Comparison of ENCODE assay signal across 8 mouse cellular contexts in the genomic region with DNA sequence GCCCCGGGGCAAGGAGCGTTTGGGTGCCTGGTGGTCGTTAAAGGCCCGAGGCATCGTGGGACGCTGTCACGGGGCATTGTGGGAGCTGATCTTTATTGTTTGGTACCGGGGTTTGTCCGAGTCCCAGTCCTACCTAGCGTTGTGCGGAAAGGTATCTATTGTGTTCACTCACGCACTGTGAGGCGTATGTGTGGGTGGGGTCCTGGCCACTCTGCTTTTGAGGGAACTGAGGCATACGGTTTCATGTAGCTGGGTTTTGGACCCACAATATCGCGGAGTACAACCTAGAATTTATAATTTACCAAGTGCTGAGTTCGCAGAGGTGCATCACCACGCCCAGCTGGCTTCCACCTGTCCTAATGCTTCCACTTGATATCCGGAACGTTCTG. TPM values are rescaled to one million over a fixed set of nuclear protein-coding genes. Genes with fewer than 3 reads are reported as not detected.
DNase-seq lines count a peak whose midpoint lies in the region; ATAC-seq lines count a peak whose summit lies in the region.

No protein-coding gene starts in this region.

- H3K4me2 ChIP-seq in heart, embryonic 16.5 days (ENCODE audit: low read depth, low read length), result peak overlapping the region; percentile 84
- peak overlapping the region; percentile 69 for H3K4me2 ChIP-seq in hindbrain, embryonic 13.5 days

- WGBS in heart, embryonic 16.5 days, result 1% methylated on average over 20 of the region's 20 CpGs
- WGBS in hindbrain, embryonic 13.5 days, result 2% methylated on average over 20 of the region's 20 CpGs

- DNase-seq in heart, adult 8-10 months (ENCODE audit: low spot score), result no peak
- peak; percentile 40 for DNase-seq in brain, adult 2 months (ENCODE audit: low read depth, low spot score)
- no peak for DNase-seq in Muller cell, postnatal 12 days (ENCODE audit: inconsistent ontology term)
- DNase-seq in cerebellum, postnatal 14 days, result no peak

- peaks cover 27% of the 10 kb centered on the region for H3K4me1 ChIP-seq in heart, embryonic 16.5 days (ENCODE audit: control insufficient read depth, insufficient read depth, low read length)
- peaks cover 75% of the 10 kb centered on the region for H3K4me1 ChIP-seq in hindbrain, embryonic 13.5 days (replicated peaks)

- ATAC-seq in heart, embryonic 16.5 days (replicated peaks; ENCODE audit: extremely low read depth, insufficient read depth, low FRiP score), result no peak; the same call in 1 of the 2 replicates
- ATAC-seq in hindbrain, embryonic 13.5 days (ENCODE audit: low FRiP score), result peak; percentile 8; the same call in 1 of the 2 replicates
- ATAC-seq in megakaryocyte progenitor cell, adult 5-6 weeks (replicated peaks; ENCODE audit: poor library complexity), result peak; percentile 9; the same call in 1 of the 2 replicates
- no peak for ATAC-seq in activated CD4-positive, CD25-positive, alpha-beta regulatory T cell, adult 4 months

- peak overlapping the region; percentile 74 for H3K4me3 ChIP-seq in heart, embryonic 16.5 days (ENCODE audit: low read length)
- H3K4me3 ChIP-seq in hindbrain, embryonic 13.5 days, result peak overlapping the region; percentile 61

- peaks cover 9% of the 10 kb centered on the region for H3K27me3 ChIP-seq in heart, embryonic 16.5 days (ENCODE audit: control insufficient read depth, insufficient read depth, low read length)
- H3K27me3 ChIP-seq in hindbrain, embryonic 13.5 days, result no peaks in the 10 kb centered on the region

- H3K36me3 ChIP-seq in heart, embryonic 16.5 days (ENCODE audit: control insufficient read depth, insufficient read depth), result no peaks in the 10 kb centered on the region
- H3K36me3 ChIP-seq in hindbrain, embryonic 13.5 days, result peaks cover 33% of the 10 kb centered on the region

- H3K27ac ChIP-seq in heart, embryonic 16.5 days (ENCODE audit: low read length), result peak overlapping the region; percentile 99
- peak overlapping the region; percentile 100 for H3K27ac ChIP-seq in hindbrain, embryonic 13.5 days

- H3K9ac ChIP-seq in heart, embryonic 16.5 days (ENCODE audit: low read length), result peak overlapping the region; percentile 94
- H3K9ac ChIP-seq in hindbrain, embryonic 13.5 days, result peak overlapping the region; percentile 90

- H3K9me3 ChIP-seq in heart, embryonic 16.5 days (replicated peaks; ENCODE audit: control insufficient read depth, low read length), result no peaks in the 10 kb centered on the region
- H3K9me3 ChIP-seq in hindbrain, embryonic 13.5 days, result no peaks in the 10 kb centered on the region

RNA-seq across cellular contexts. Expression of gene Zfp428, which starts 0.9 kb away (rescaled TPM):
- 40.9 and 43.0 TPM in 2 replicates for polyA plus RNA-seq in heart, embryonic 16.5 days (2015; fragmentation: Nextera tagmentation; extraction: Ambion mirVana)
- 10 to 100 TPM; 15.1 to 17.1 (median 15.6) TPM for total RNA-seq in heart, adult 8-10 months (2022)
- polyA plus RNA-seq in hindbrain, embryonic 13.5 days (2015; fragmentation: Nextera tagmentation; extraction: Ambion mirVana), result 259 and 270 TPM in 2 replicates
- total RNA-seq in megakaryocyte progenitor cell, adult 5-6 weeks (2015), result 2.0 and 2.2 TPM in 2 replicates
- 1.3 and 3.6 TPM in 2 replicates for total RNA-seq in megakaryocyte progenitor cell, adult 5-6 weeks (2017)
- polyA plus RNA-seq in activated CD4-positive, CD25-positive, alpha-beta regulatory T cell, adult 4 months (2017; shearing (Covaris generic)), result not detected

RNA-seq across cellular contexts. Expression of gene AC161166.1, which starts 4.5 kb away (rescaled TPM):
- 0.26 and 0.35 TPM in 2 replicates for polyA plus RNA-seq in heart, embryonic 16.5 days (2015; fragmentation: Nextera tagmentation; extraction: Ambion mirVana)
- total RNA-seq in heart, adult 8-10 months (2022), result not detected
- 1.1 and 1.6 TPM in 2 replicates for polyA plus RNA-seq in hindbrain, embryonic 13.5 days (2015; fragmentation: Nextera tagmentation; extraction: Ambion mirVana)
- not detected in 2 replicates for total RNA-seq in megakaryocyte progenitor cell, adult 5-6 weeks (2015)
- total RNA-seq in megakaryocyte progenitor cell, adult 5-6 weeks (2017), result not detected in 2 replicates
- polyA plus RNA-seq in activated CD4-positive, CD25-positive, alpha-beta regulatory T cell, adult 4 months (2017; shearing (Covaris generic)), result under 1 TPM in 1 of 2 experiments, not detected in 1; 0.17 TPM

RNA-seq across cellular contexts. Expression of gene Irgq, which starts 22.8 kb away (rescaled TPM):
- 6.1 and 6.8 TPM in 2 replicates for polyA plus RNA-seq in heart, embryonic 16.5 days (2015; fragmentation: Nextera tagmentation; extraction: Ambion mirVana)
- total RNA-seq in heart, adult 8-10 months (2022), result 10 to 100 TPM; 16.2 to 20.0 (median 18.2) TPM
- 21.1 TPM in 2 replicates for polyA plus RNA-seq in hindbrain, embryonic 13.5 days (2015; fragmentation: Nextera tagmentation; extraction: Ambion mirVana)
- total RNA-seq in megakaryocyte progenitor cell, adult 5-6 weeks (2015), result 3.2 and 4.4 TPM in 2 replicates
- total RNA-seq in megakaryocyte progenitor cell, adult 5-6 weeks (2017), result 4.7 and 5.3 TPM in 2 replicates
- polyA plus RNA-seq in activated CD4-positive, CD25-positive, alpha-beta regulatory T cell, adult 4 months (2017; shearing (Covaris generic)), result 1 to 10 TPM; 1.5 to 1.8 TPM

RNA-seq across cellular contexts. Expression of gene Cadm4, which starts 25.9 kb away (rescaled TPM):
- polyA plus RNA-seq in heart, embryonic 16.5 days (2015; fragmentation: Nextera tagmentation; extraction: Ambion mirVana), result 1.2 and 1.3 TPM in 2 replicates
- total RNA-seq in heart, adult 8-10 months (2022), result 10 to 100 TPM; 16.6 to 22.0 (median 18.7) TPM
- polyA plus RNA-seq in hindbrain, embryonic 13.5 days (2015; fragmentation: Nextera tagmentation; extraction: Ambion mirVana), result 67.2 and 67.9 TPM in 2 replicates
- total RNA-seq in megakaryocyte progenitor cell, adult 5-6 weeks (2015), result not detected in 2 replicates
- total RNA-seq in megakaryocyte progenitor cell, adult 5-6 weeks (2017), result not detected in 2 replicates
- polyA plus RNA-seq in activated CD4-positive, CD25-positive, alpha-beta regulatory T cell, adult 4 months (2017; shearing (Covaris generic)), result not detected

RNA-seq across cellular contexts. Expression of gene Pinlyp, which starts 38.2 kb away (rescaled TPM):
- 0.17 TPM in 2 replicates for polyA plus RNA-seq in heart, embryonic 16.5 days (2015; fragmentation: Nextera tagmentation; extraction: Ambion mirVana)
- not detected for total RNA-seq in heart, adult 8-10 months (2022)
- polyA plus RNA-seq in hindbrain, embryonic 13.5 days (2015; fragmentation: Nextera tagmentation; extraction: Ambion mirVana), result not detected in 2 replicates
- not detected in 2 replicates for total RNA-seq in megakaryocyte progenitor cell, adult 5-6 weeks (2015)
- not detected in 2 replicates for total RNA-seq in megakaryocyte progenitor cell, adult 5-6 weeks (2017)
- not detected for polyA plus RNA-seq in activated CD4-positive, CD25-positive, alpha-beta regulatory T cell, adult 4 months (2017; shearing (Covaris generic))

Comparison
In these comparisons a context has a peak if more than half of its experiments do, and no peak if none do; other contexts are left out.
1. ATAC-seq: peak in hindbrain, embryonic 13.5 days (single experiment) and megakaryocyte progenitor cell, adult 5-6 weeks (single experiment); none in heart, embryonic 16.5 days (single experiment) and activated CD4-positive, CD25-positive, alpha-beta regulatory T cell, adult 4 months (single experiment).
2. RNA of gene Zfp428, which starts 0.9 kb away (polyA plus RNA-seq): 259 to 270 TPM in hindbrain, embryonic 13.5 days and 40.9 to 43.0 TPM in heart, embryonic 16.5 days; not detected in activated CD4-positive, CD25-positive, alpha-beta regulatory T cell, adult 4 months; every median in the first group is over 10 times any median in the second.